Mouse (Mus musculus): ENCODE results near the gene Glt6d1. TPM values are rescaled to one million over a fixed set of nuclear protein-coding genes. Genes with fewer than 3 reads are reported as not detected.

Gene Glt6d1
- total and polyA plus RNA-seq, 3 experiments = not detected

DNA sequence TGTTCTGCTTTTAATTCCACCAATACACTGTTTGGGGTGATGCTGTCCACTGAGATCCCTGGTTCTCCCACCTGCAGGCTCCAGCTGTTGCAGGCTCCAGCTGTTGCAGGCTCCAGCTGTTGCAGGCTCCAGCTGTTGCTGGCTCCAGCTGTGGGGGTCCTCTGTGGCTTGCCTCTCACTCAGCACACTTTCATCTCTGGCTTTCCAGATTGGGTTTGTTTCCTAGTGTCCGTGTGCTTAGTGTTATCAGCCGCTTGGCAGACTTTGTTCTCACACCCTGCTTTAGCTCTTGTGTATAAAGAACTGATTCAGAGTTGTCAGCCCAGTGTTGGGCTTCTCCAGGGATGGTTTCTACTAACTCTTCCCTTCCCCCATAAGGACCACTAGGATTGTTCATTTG is 18.0 kb downstream of the Glt6d1 start:
- DNase-seq = no peak

DNA sequence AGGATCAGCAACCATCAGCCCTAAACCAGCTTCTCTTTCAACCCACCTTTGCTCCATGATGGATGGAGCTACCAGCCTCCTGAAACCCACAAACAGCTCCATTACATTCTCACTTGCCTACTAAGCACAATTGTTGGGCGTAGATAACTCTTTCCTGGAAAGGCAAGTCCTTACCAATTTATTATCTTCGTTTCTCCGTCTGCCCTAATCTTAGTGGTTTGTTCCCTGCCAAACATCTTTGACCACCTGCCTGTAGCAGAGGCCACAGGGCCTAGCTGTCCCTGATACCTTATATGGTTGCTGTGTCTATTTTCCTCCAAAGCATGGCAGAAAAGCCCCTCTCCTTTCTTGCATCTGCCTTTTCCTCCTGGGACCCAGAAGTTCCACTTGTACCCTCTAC is 26.6 kb downstream of the Glt6d1 start:
- no peak for DNase-seq

GRCm38 (mm10) chr2:25785573-25786322 is 29.9 kb downstream of the Glt6d1 start:
- no peak for DNase-seq

DNA sequence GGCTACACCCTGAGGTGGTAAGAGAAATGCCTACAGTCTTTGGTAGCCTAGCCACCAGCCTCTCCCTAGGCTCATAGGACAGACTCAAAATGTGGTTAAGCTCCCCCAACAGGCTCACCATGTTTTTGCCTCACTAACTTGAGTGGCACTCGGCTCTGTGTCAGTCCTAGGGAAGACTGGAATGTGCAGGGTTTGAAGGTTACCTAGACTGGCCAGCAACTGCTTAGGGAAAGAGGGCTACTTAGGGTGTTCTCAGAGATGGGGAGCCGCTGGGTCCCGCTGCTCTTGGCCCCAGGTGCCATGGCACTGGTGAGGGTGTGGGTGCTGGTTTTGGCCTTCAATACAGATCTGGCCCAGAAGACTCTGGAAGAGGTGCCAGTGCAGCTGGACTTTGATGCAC is 33.7 kb downstream of the Glt6d1 start, which contains the start of gene Gm13539:
Gm13539 (plus strand) TSS at position 301 of the 400 bp plus-strand sequence.
- no peak for DNase-seq

DNA sequence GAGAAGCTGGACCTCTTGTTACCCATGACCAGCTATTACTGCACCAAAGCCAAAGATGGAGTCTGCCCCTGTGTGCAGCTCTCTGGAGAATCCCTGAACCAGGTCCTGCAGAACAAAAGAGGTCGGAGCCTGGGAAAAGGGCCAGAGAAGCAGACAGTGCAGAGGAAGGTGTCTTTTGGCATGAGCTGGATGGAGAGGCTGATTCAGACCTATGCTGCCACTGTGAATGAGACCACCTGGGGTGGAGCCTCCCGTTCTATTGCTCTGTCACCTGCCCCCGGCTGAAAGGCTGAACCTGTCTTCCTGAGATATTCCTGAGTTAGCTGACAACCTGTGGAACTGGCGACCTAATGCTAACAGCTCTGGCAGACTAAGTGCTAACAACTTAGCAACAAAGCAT is 34.7 kb downstream of the Glt6d1 start:
- no peak for DNase-seq

- no peak for DNase-seq
These were observed 36.6 kb downstream of the Glt6d1 start for GRCm38 (mm10) chr2:25779076-25779475.

GRCm38 (mm10) chr2:25776717-25777116 is 38.9 kb downstream of the Glt6d1 start, which contains the start of gene Lcn11:
Gene Lcn11, plus strand, starts transcription at chr2:25777017.
- no peak for DNase-seq

- DNase-seq = peak; percentile 52
These were observed 39.7 kb downstream of the Glt6d1 start for GRCm38 (mm10) chr2:25775991-25776390.

DNA sequence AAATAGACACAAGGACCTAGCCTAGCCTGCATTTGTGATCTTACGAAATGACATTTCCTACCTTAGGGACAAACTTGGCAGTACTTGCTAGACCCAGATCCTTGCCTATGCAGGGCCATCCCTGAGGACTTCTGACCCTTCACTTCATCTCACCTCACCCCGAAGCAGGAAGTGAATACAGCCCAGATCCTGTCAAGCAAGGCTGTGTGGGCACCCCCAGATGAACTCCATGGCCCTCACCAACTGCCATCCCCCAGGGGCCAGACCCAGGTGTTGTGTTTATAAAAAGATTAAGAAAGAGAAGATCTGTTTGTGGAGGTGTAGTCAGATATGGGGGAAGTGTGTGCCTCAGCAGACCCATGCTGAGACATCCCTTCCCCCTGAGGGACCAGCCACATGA is 41.0 kb downstream of the Glt6d1 start:
- DNase-seq = no peak

GRCm38 (mm10) chr2:25773507-25773906 is 42.1 kb downstream of the Glt6d1 start:
- DNase-seq = no peak

DNA sequence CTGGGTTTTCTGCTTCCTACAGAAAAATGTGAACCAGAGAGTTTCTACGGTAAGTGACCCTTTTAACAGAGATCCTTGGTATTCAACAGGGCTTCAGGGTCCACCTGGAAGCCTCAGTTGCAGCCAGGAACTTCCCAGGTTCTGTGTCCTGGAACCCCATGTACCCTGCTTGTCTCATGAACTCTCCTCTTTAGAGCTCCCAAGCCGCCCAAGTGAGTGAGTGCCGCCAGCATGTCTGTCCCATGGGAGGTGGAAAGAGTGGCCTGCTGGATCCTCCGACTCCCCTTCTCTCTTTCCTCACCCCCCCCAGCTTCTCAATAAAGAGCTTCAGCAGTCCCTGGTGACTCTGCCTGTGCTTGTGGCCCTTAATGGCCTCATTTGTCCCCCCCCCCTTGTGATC is 47.9 kb downstream of the Glt6d1 start:
- no peak for DNase-seq

DNA sequence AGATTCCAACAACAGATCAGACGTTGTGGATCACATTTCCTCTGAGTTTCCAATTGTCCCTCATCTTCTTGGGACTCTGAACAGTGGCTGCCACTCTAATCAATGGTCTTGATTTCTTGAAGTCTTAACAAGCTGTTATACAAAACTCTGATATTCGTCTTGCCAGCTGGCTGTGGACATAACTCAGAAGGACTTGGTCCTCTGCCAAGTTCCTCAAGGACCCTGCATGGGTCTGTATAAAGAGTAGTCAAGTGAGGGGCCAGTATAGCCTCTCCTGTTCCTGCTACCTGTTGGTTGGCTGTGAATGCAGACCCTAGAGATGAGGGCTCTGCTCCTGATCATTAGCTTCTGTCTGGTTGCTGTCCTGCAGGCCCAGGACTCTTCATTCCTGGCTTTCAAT is 50.4 kb downstream of the Glt6d1 start, which contains the start of gene Lcn3:
Lcn3 (plus strand) TSS at position 301 of the 400 bp plus-strand sequence.
- DNase-seq = no peak

DNA sequence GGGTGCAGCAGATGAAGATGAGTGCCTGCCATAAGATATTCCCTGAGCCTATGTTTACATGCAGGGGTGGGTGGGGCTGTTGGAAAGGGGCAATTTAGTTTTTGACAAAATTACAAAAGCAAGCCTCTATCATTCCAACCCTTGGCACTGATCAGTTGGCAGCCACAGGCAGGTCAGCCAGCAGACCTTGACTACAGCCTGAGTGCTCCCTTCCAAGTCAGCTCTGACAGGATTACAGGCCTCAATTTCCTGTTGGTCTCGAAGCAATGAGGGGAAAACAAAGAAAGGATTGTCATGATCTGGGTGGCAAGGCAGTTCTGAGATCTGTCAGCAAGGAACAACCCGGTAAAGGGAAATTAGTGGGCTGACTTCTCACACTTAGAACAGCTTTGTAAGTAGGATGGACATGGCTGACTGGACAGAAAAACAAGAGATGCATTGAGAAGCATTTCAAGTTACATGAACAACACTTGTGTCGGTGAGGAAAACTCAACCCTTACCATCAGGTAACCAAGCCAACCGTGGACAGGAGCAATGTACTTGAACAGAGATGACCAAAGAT is 57.5 kb downstream of the Glt6d1 start:
- no peak for DNase-seq

- no peak for DNase-seq
These were observed 61.4 kb downstream of the Glt6d1 start for GRCm38 (mm10) chr2:25754201-25754600.

Other genes with a start within 250 kb of the Glt6d1 start
- gene Mamdc4, start 241.0 kb downstream of the Glt6d1 start, total RNA-seq (2021) = 1 to 10 TPM; 2.3 to 7.4 TPM
- 4.2 and 8.8 TPM in 2 replicates for gene Mamdc4, start 241.0 kb downstream of the Glt6d1 start, polyA plus RNA-seq (2012; rRNA removed)
- 10 to 100 TPM; 53.5 to 54.1 TPM for gene Phpt1, start 240.6 kb downstream of the Glt6d1 start, total RNA-seq (2021)
- 36.7 and 53.4 TPM in 2 replicates for gene Phpt1, start 240.6 kb downstream of the Glt6d1 start, polyA plus RNA-seq (2012; rRNA removed)
- gene Ajm1, start 234.1 kb downstream of the Glt6d1 start, total RNA-seq (2021) = 1 to 10 TPM; 1.4 to 2.1 TPM
- gene Ajm1, start 234.1 kb downstream of the Glt6d1 start, polyA plus RNA-seq (2012; rRNA removed) = 10.5 and 13.5 TPM in 2 replicates
- gene Rabl6, start 207.3 kb downstream of the Glt6d1 start, total RNA-seq (2021) = 10 to 100 TPM; 86.4 to 96.9 TPM
- 139 and 150 TPM in 2 replicates for gene Rabl6, start 207.3 kb downstream of the Glt6d1 start, polyA plus RNA-seq (2012; rRNA removed)
- gene Ccdc183, start 198.2 kb downstream of the Glt6d1 start, total RNA-seq (2021) = not detected
- gene Ccdc183, start 198.2 kb downstream of the Glt6d1 start, polyA plus RNA-seq (2012; rRNA removed) = not detected in 2 replicates
- gene Tmem141, start 193.8 kb downstream of the Glt6d1 start, total RNA-seq (2021) = 10 to 100 TPM; 23.2 to 35.5 TPM
- 27.1 and 27.9 TPM in 2 replicates for gene Tmem141, start 193.8 kb downstream of the Glt6d1 start, polyA plus RNA-seq (2012; rRNA removed)
- gene Fcna, start 187.8 kb downstream of the Glt6d1 start, total RNA-seq (2021) = 10 to 100 TPM in 1 of 2 experiments, 1 to 10 TPM in 1; 4.6 to 10.1 TPM
- 2.4 and 4.4 TPM in 2 replicates for gene Fcna, start 187.8 kb downstream of the Glt6d1 start, polyA plus RNA-seq (2012; rRNA removed)
- gene Lcn8, start 162.7 kb downstream of the Glt6d1 start, total RNA-seq (2021) = not detected
- not detected in 2 replicates for gene Lcn8, start 162.7 kb downstream of the Glt6d1 start, polyA plus RNA-seq (2012; rRNA removed)
- not detected for gene Lcn5, start 157.9 kb downstream of the Glt6d1 start, total RNA-seq (2021)
- gene Lcn5, start 157.9 kb downstream of the Glt6d1 start, polyA plus RNA-seq (2012; rRNA removed) = not detected in 2 replicates
- not detected for gene Lcn6, start 139.1 kb downstream of the Glt6d1 start, total RNA-seq (2021)
- not detected in 2 replicates for gene Lcn6, start 139.1 kb downstream of the Glt6d1 start, polyA plus RNA-seq (2012; rRNA removed)
- gene Lcn10, start 133.1 kb downstream of the Glt6d1 start, total RNA-seq (2021) = not detected
- gene Lcn10, start 133.1 kb downstream of the Glt6d1 start, polyA plus RNA-seq (2012; rRNA removed) = not detected in 2 replicates
- 1 to 10 TPM in 1 of 2 experiments, under 1 TPM in 1; 0.41 to 1.8 TPM for gene Obp2a, start 115.8 kb downstream of the Glt6d1 start, total RNA-seq (2021)
- 4.8 and 6.2 TPM in 2 replicates for gene Obp2a, start 115.8 kb downstream of the Glt6d1 start, polyA plus RNA-seq (2012; rRNA removed)
- 10 to 100 TPM; 36.7 to 46.1 TPM for gene Bmyc, start 109.1 kb downstream of the Glt6d1 start, total RNA-seq (2021)
- gene Bmyc, start 109.1 kb downstream of the Glt6d1 start, polyA plus RNA-seq (2012; rRNA removed) = 134 and 139 TPM in 2 replicates
- gene Obp2b, start 78.8 kb downstream of the Glt6d1 start, total RNA-seq (2021) = not detected
- not detected in 2 replicates for gene Obp2b, start 78.8 kb downstream of the Glt6d1 start, polyA plus RNA-seq (2012; rRNA removed)
- not detected for gene Lcn3, start 50.3 kb downstream of the Glt6d1 start, total RNA-seq (2021)
- gene Lcn3, start 50.3 kb downstream of the Glt6d1 start, polyA plus RNA-seq (2012; rRNA removed) = not detected in 2 replicates
- gene Lcn11, start 38.8 kb downstream of the Glt6d1 start, total RNA-seq (2021) = not detected
- gene Lcn11, start 38.8 kb downstream of the Glt6d1 start, polyA plus RNA-seq (2012; rRNA removed) = not detected in 2 replicates
- gene Gm13539, start 33.6 kb downstream of the Glt6d1 start, total RNA-seq (2021) = not detected
- not detected in 2 replicates for gene Gm13539, start 33.6 kb downstream of the Glt6d1 start, polyA plus RNA-seq (2012; rRNA removed)
- not detected for gene Lcn9, start 7.3 kb upstream of the Glt6d1 start, total RNA-seq (2021)
- not detected in 2 replicates for gene Lcn9, start 7.3 kb upstream of the Glt6d1 start, polyA plus RNA-seq (2012; rRNA removed)
- not detected for gene Sohlh1, start 31.4 kb upstream of the Glt6d1 start, total RNA-seq (2021)
- gene Sohlh1, start 31.4 kb upstream of the Glt6d1 start, polyA plus RNA-seq (2012; rRNA removed) = not detected in 2 replicates
- 1 to 10 TPM; 1.9 to 2.9 TPM for gene Kcnt1, start 47.9 kb upstream of the Glt6d1 start, total RNA-seq (2021)
- 11.8 and 21.4 TPM in 2 replicates for gene Kcnt1, start 47.9 kb upstream of the Glt6d1 start, polyA plus RNA-seq (2012; rRNA removed)
- gene Camsap1, start 167.4 kb upstream of the Glt6d1 start, total RNA-seq (2021) = 10 to 100 TPM; 31.4 to 32.6 TPM
- 3.9 and 5.5 TPM in 2 replicates for gene Camsap1, start 167.4 kb upstream of the Glt6d1 start, polyA plus RNA-seq (2012; rRNA removed)
- gene Ubac1, start 205.9 kb upstream of the Glt6d1 start, total RNA-seq (2021) = 10 to 100 TPM; 32.9 to 40.0 TPM
- 37.8 and 42.3 TPM in 2 replicates for gene Ubac1, start 205.9 kb upstream of the Glt6d1 start, polyA plus RNA-seq (2012; rRNA removed)

Data from adrenal gland, adult 2 months (tissue).